Mouse (Mus musculus): ENCODE results near the gene Pcnx4.

DNA sequence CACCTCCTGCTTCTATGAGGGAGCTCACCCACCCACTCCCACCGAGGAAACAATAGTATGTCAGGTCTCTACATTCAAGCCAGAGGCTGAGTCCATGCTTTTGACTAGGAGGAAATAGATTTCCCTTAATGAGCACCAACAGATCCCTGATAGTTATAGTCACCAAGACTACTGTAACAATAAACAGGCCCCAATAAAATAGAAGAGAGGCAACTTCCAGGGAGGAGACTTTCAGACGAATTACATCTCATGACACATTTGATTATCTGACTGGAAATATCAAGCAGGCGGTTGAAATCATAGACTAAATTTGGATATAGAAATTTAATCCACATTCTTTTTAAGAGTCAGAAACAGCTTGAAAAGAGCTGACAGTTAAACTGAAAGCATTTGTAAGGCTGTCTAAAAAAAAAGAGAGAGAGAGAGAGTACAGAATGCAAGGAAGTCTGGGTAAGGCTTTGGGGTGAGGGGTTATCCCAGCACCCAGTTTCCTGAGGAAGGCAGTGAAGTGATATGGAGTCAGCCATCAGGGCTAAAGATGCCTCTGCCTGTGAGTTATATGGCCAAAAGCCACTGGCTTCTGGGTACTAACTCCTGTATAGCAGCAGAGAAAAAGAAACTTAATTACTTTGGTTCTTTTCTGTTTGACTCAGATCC is 45.0 kb upstream of the Pcnx4 start:
- TF ChIP-seq EP300 (IDR thresholded peaks at IDR 0.05; ENCODE audit: insufficient read depth, low read depth, low read length) (no peak), CTCF (IDR thresholded peaks at IDR 0.05) (no peak)
